Mouse (Mus musculus) skeletal muscle tissue, adult 2 months (tissue): Measurements from ENCODE around the gene Cpeb1.

Experiments
- DNase-seq: peaks from one replicate; pipeline ENCODE4 v3.0.0-alpha.2; 2012; ENCODE audit warnings: low read depth, low spot score

Gene Cpeb1

GRCm38 (mm10) chr7:81371811-81372210 lies 83.5 kb downstream of the Cpeb1 start:
- peak; percentile 10 for DNase-seq

- no peak for DNase-seq
Measured at GRCm38 (mm10) chr7:81369724-81370123, 85.5 kb downstream of the Cpeb1 start.

GRCm38 (mm10) chr7:81367946-81368345 lies 87.3 kb downstream of the Cpeb1 start:
- peak; percentile 60 for DNase-seq

GRCm38 (mm10) chr7:81356975-81357374 lies 98.3 kb downstream of the Cpeb1 start:
- no peak for DNase-seq

- peak; percentile 56 for DNase-seq
Measured at GRCm38 (mm10) chr7:81356360-81356759, 98.9 kb downstream of the Cpeb1 start.

- no peak for DNase-seq
Measured at GRCm38 (mm10) chr7:81355746-81356145, 99.5 kb downstream of the Cpeb1 start.

- no peak for DNase-seq
Measured at GRCm38 (mm10) chr7:81351826-81352225, 103.4 kb downstream of the Cpeb1 start.

- no peak for DNase-seq
Measured at GRCm38 (mm10) chr7:81348206-81348605, 107.1 kb downstream of the Cpeb1 start.

GRCm38 (mm10) chr7:81345447-81346170 lies 109.7 kb downstream of the Cpeb1 start:
- DNase-seq, result no peak

GRCm38 (mm10) chr7:81344544-81345446 lies 110.5 kb downstream of the Cpeb1 start, which contains the start of gene Rps17:
Rps17 (minus strand) TSS chr7:81345254.
- DNase-seq, result peak; percentile 95

GRCm38 (mm10) chr7:81343831-81344230 lies 111.4 kb downstream of the Cpeb1 start:
- no peak for DNase-seq

GRCm38 (mm10) chr7:81343316-81343715 lies 111.9 kb downstream of the Cpeb1 start:
- no peak for DNase-seq

GRCm38 (mm10) chr7:81342356-81343094 lies 112.7 kb downstream of the Cpeb1 start:
- DNase-seq, result no peak

- DNase-seq, result no peak
Measured at GRCm38 (mm10) chr7:81341563-81341962, 113.7 kb downstream of the Cpeb1 start.

- DNase-seq, result no peak
Measured at GRCm38 (mm10) chr7:81339783-81340182, 115.5 kb downstream of the Cpeb1 start.

GRCm38 (mm10) chr7:81338522-81338873 lies 116.8 kb downstream of the Cpeb1 start:
- no peak for DNase-seq

- DNase-seq, result no peak
Measured at GRCm38 (mm10) chr7:81337785-81338521, 117.3 kb downstream of the Cpeb1 start.

- no peak for DNase-seq
Measured at GRCm38 (mm10) chr7:81336432-81336786, 118.9 kb downstream of the Cpeb1 start.

GRCm38 (mm10) chr7:81335705-81336431 lies 119.4 kb downstream of the Cpeb1 start:
- no peak for DNase-seq

GRCm38 (mm10) chr7:81331851-81332250 lies 123.4 kb downstream of the Cpeb1 start:
- DNase-seq, result no peak

GRCm38 (mm10) chr7:81330767-81331166 lies 124.5 kb downstream of the Cpeb1 start:
- DNase-seq, result no peak
